Mouse (Mus musculus): ENCODE measurements around the gene Rnf24. TPM values are rescaled to one million over a fixed set of nuclear protein-coding genes. Genes with fewer than 3 reads are reported as not detected.
"Not testable (repeated sequence)": the region's sequence is repeated elsewhere in the genome, so short reads cannot be mapped to it uniquely, and the experiment has no call there.

Gene Rnf24
- total and polyA plus RNA-seq, 2 experiments from 2014 or later: 11.1 to 26.3 TPM

GRCm38 (mm10) chr2:131330548-131330947 is 22.1 kb downstream of the Rnf24 start:
- Histone ChIP-seq H3K36me3 (ENCODE audit: insufficient read depth, low read length) (no peaks in the 10 kb centered on the region), H3K9ac (replicated peaks; ENCODE audit: low read length, poor library complexity, severe bottlenecking) (no peak overlapping the region), H3K4me2 (ENCODE audit: low read depth, low read length, poor library complexity, severe bottlenecking) (no peak overlapping the region), H3K27me3 (ENCODE audit: insufficient read depth, low read length) (no peaks in the 10 kb centered on the region), H3K4me1 (ENCODE audit: insufficient read depth, low read length) (no peaks in the 10 kb centered on the region), H3K9me3 (ENCODE audit: low read length) (no peaks in the 10 kb centered on the region), H3K27ac (ENCODE audit: low read depth, low read length) (no peak overlapping the region), H3K4me3 (ENCODE audit: low read depth, low read length) (no peak overlapping the region)
- ATAC-seq (ENCODE audit: low FRiP score) (no peak), DNase-seq (ENCODE audit: low spot score) (no peak)
- WGBS: 86% methylated on average over 3 of the region's 3 CpGs
- no peak for TF ChIP-seq CTCF (IDR thresholded peaks at IDR 0.05)

GRCm38 (mm10) chr2:131328981-131329380 is 23.7 kb downstream of the Rnf24 start:
- 93% methylated on average over 1 of the region's 1 CpGs for WGBS
- Histone ChIP-seq H3K27ac (ENCODE audit: low read depth, low read length) (no peak overlapping the region), H3K36me3 (ENCODE audit: insufficient read depth, low read length) (no peaks in the 10 kb centered on the region), H3K4me2 (ENCODE audit: low read depth, low read length, poor library complexity, severe bottlenecking) (no peak overlapping the region), H3K9ac (replicated peaks; ENCODE audit: low read length, poor library complexity, severe bottlenecking) (no peak overlapping the region), H3K4me3 (ENCODE audit: low read depth, low read length) (no peak overlapping the region), H3K27me3 (ENCODE audit: insufficient read depth, low read length) (no peaks in the 10 kb centered on the region), H3K9me3 (ENCODE audit: low read length) (no peaks in the 10 kb centered on the region), H3K4me1 (ENCODE audit: insufficient read depth, low read length) (no peaks in the 10 kb centered on the region)
- no peak for ATAC-seq (ENCODE audit: low FRiP score)
- DNase-seq (ENCODE audit: low spot score): no peak
- no peak for TF ChIP-seq CTCF (IDR thresholded peaks at IDR 0.05)

DNA sequence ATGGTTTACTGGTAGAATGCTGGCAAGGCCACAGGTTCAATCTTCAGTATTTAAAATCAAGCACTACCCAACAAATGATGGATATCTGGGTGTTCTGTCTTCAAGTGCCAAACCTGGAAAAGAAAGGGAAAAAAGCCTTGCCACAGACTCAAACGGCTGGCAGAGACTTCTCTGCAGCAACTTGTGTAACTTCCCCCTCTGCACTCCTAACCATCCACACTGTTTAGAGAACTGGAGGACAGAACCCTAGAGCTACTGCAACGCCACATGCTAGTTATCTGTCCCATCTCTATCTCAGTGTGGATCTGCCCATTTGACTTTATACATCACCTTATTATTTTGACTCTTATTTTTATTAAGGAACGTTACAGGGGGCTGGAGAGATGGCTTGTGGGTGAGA is 26.6 kb downstream of the Rnf24 start:
- TF ChIP-seq CTCF (IDR thresholded peaks at IDR 0.05): no peak
- no peak for ATAC-seq (ENCODE audit: low FRiP score)
- H3K36me3 ChIP-seq (ENCODE audit: insufficient read depth, low read length): no peaks in the 10 kb centered on the region
- H3K4me3 ChIP-seq (ENCODE audit: low read depth, low read length): no peak overlapping the region
- no peaks in the 10 kb centered on the region for H3K4me1 ChIP-seq (ENCODE audit: insufficient read depth, low read length)
- no peak overlapping the region for H3K9ac ChIP-seq (replicated peaks; ENCODE audit: low read length, poor library complexity, severe bottlenecking)
- no peak overlapping the region for H3K27ac ChIP-seq (ENCODE audit: low read depth, low read length)
- 72% methylated on average over 3 of the region's 3 CpGs for WGBS
- no peak for DNase-seq (ENCODE audit: low spot score)
- no peaks in the 10 kb centered on the region for H3K9me3 ChIP-seq (ENCODE audit: low read length)
- no peaks in the 10 kb centered on the region for H3K27me3 ChIP-seq (ENCODE audit: insufficient read depth, low read length)
- no peak overlapping the region for H3K4me2 ChIP-seq (ENCODE audit: low read depth, low read length, poor library complexity, severe bottlenecking)

GRCm38 (mm10) chr2:131323675-131324074 is 29.0 kb downstream of the Rnf24 start:
- H3K27me3 ChIP-seq (ENCODE audit: insufficient read depth, low read length): no peaks in the 10 kb centered on the region
- no peaks in the 10 kb centered on the region for H3K9me3 ChIP-seq (ENCODE audit: low read length)
- H3K36me3 ChIP-seq (ENCODE audit: insufficient read depth, low read length): no peaks in the 10 kb centered on the region
- WGBS: 61% methylated on average over 1 of the region's 1 CpGs
- no peak for TF ChIP-seq CTCF (IDR thresholded peaks at IDR 0.05)
- ATAC-seq (ENCODE audit: low FRiP score) (no peak), DNase-seq (ENCODE audit: low spot score) (no peak)
- H3K9ac ChIP-seq (replicated peaks; ENCODE audit: low read length, poor library complexity, severe bottlenecking): no peak overlapping the region
- no peak overlapping the region for H3K4me2 ChIP-seq (ENCODE audit: low read depth, low read length, poor library complexity, severe bottlenecking)
- no peak overlapping the region for H3K27ac ChIP-seq (ENCODE audit: low read depth, low read length)
- H3K4me1 ChIP-seq (ENCODE audit: insufficient read depth, low read length): no peaks in the 10 kb centered on the region
- H3K4me3 ChIP-seq (ENCODE audit: low read depth, low read length): no peak overlapping the region

DNA sequence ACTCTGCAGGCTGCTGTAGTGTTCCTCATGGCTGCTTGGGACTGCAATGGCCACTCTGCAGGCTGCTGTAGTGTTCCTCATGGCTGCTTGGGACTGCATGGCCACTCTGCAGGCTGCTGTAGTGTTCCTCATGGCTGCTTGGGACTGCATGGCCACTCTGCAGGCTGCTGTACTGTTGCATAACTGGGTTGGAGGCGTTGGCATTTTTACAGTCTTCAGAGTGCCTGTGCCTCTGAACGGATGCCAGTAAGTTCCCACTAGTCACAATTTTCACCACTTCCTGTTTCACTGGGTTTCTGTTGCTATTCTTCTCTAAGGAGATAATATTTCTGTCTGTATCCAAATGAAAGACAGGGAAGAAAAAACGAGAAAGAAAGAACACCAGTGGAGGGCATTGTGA is 31.5 kb downstream of the Rnf24 start:
- H3K9ac ChIP-seq (replicated peaks; ENCODE audit: low read length, poor library complexity, severe bottlenecking); H3K4me1 ChIP-seq (ENCODE audit: insufficient read depth, low read length); H3K4me3 ChIP-seq (ENCODE audit: low read depth, low read length); ATAC-seq (ENCODE audit: low FRiP score); H3K4me2 ChIP-seq (ENCODE audit: low read depth, low read length, poor library complexity, severe bottlenecking); H3K9me3 ChIP-seq (ENCODE audit: low read length); H3K36me3 ChIP-seq (ENCODE audit: insufficient read depth, low read length); H3K27ac ChIP-seq (ENCODE audit: low read depth, low read length); H3K27me3 ChIP-seq (ENCODE audit: insufficient read depth, low read length): not testable (repeated sequence)
- WGBS: 66% methylated on average over 3 of the region's 3 CpGs
- peak; percentile 24 for DNase-seq (ENCODE audit: low spot score)

- Histone ChIP-seq H3K4me2 (ENCODE audit: low read depth, low read length, poor library complexity, severe bottlenecking) (no peak overlapping the region), H3K27me3 (ENCODE audit: insufficient read depth, low read length) (no peaks in the 10 kb centered on the region), H3K9me3 (ENCODE audit: low read length) (no peaks in the 10 kb centered on the region), H3K4me3 (ENCODE audit: low read depth, low read length) (no peak overlapping the region), H3K27ac (ENCODE audit: low read depth, low read length) (no peak overlapping the region), H3K36me3 (ENCODE audit: insufficient read depth, low read length) (no peaks in the 10 kb centered on the region), H3K9ac (replicated peaks; ENCODE audit: low read length, poor library complexity, severe bottlenecking) (no peak overlapping the region), H3K4me1 (ENCODE audit: insufficient read depth, low read length) (no peaks in the 10 kb centered on the region)
- no peak for TF ChIP-seq CTCF (IDR thresholded peaks at IDR 0.05)
- WGBS: 88% methylated on average over 6 of the region's 6 CpGs
- ATAC-seq (ENCODE audit: low FRiP score) (no peak), DNase-seq (ENCODE audit: low spot score) (no peak)
These were observed 33.3 kb downstream of the Rnf24 start for GRCm38 (mm10) chr2:131319401-131319800.
